Mouse (Mus musculus): ENCODE measurements around the gene Ifitm6. TPM values are rescaled to one million over a fixed set of nuclear protein-coding genes. Genes with fewer than 3 reads are reported as not detected.

Gene Ifitm6
- polyA plus RNA-seq, 1 experiment from 2014 or later = 7.4 TPM

GRCm38 (mm10) chr7:141030390-141030789 is 12.7 kb upstream of the Ifitm6 start:
- WGBS (ENCODE audit: missing documents) = 81% methylated on average over 3 of the region's 3 CpGs
- Histone ChIP-seq H3K27ac (no peak overlapping the region), H3K4me3 (ENCODE audit: inconsistent target) (no peak overlapping the region), H3K79me2 (ENCODE audit: inconsistent target) (no peaks in the 10 kb centered on the region), H3K36me3 (ENCODE audit: inconsistent target) (no peaks in the 10 kb centered on the region)

- no peaks in the 10 kb centered on the region for H3K36me3 ChIP-seq (ENCODE audit: inconsistent target)
- no peak within 1 kb of the TSS for H3K27ac ChIP-seq
- WGBS (ENCODE audit: missing documents) = 100% methylated on average over 2 of the region's 2 CpGs
These were observed 11.1 kb upstream of the Ifitm6 start, which contains the start of gene Gm17387 for GRCm38 (mm10) chr7:141028831-141029230. Gene Gm17387 (plus strand): TSS chr7:141029131.

GRCm38 (mm10) chr7:141026740-141027098 is 9.0 kb upstream of the Ifitm6 start:
- H3K27ac ChIP-seq = no peak overlapping the region
- no peaks in the 10 kb centered on the region for H3K79me2 ChIP-seq (ENCODE audit: inconsistent target)
- 86% methylated on average over 5 of the region's 5 CpGs for WGBS (ENCODE audit: missing documents)
- H3K36me3 ChIP-seq (ENCODE audit: inconsistent target) = no peaks in the 10 kb centered on the region
- no peak overlapping the region for H3K4me3 ChIP-seq (ENCODE audit: inconsistent target)

More at GRCm38 (mm10) chr7:141028831-141029230, 11.1 kb upstream of the Ifitm6 start, which contains the start of gene Gm17387:
- H3K79me2 ChIP-seq (ENCODE audit: inconsistent target) = no peaks in the 10 kb centered on the region
- no peak within 1 kb of the TSS for H3K4me3 ChIP-seq (ENCODE audit: inconsistent target)

GRCm38 (mm10) chr7:141026097-141026739 is 8.5 kb upstream of the Ifitm6 start:
- Histone ChIP-seq H3K36me3 (ENCODE audit: inconsistent target) (no peaks in the 10 kb centered on the region), H3K79me2 (ENCODE audit: inconsistent target) (no peaks in the 10 kb centered on the region), H3K4me3 (ENCODE audit: inconsistent target) (no peak overlapping the region), H3K27ac (peak overlapping the region; percentile 96)
- WGBS (ENCODE audit: missing documents) = 91% methylated on average over 6 of the region's 6 CpGs

GRCm38 (mm10) chr7:141024865-141025838 is 7.4 kb upstream of the Ifitm6 start:
- Histone ChIP-seq H3K27ac (peak overlapping the region; percentile 96), H3K79me2 (ENCODE audit: inconsistent target) (no peaks in the 10 kb centered on the region), H3K4me3 (ENCODE audit: inconsistent target) (no peak overlapping the region), H3K36me3 (ENCODE audit: inconsistent target) (no peaks in the 10 kb centered on the region)
- 56% methylated on average over 4 of the region's 6 CpGs for WGBS (ENCODE audit: missing documents)

GRCm38 (mm10) chr7:141021489-141022449 is 4.0 kb upstream of the Ifitm6 start:
- Histone ChIP-seq H3K79me2 (ENCODE audit: inconsistent target) (no peaks in the 10 kb centered on the region), H3K36me3 (ENCODE audit: inconsistent target) (no peaks in the 10 kb centered on the region), H3K4me3 (ENCODE audit: inconsistent target) (no peak overlapping the region), H3K27ac (peak overlapping the region; percentile 85)
- WGBS (ENCODE audit: missing documents) = 54% methylated on average over 12 of the region's 14 CpGs

GRCm38 (mm10) chr7:141019028-141019427 is 1.3 kb upstream of the Ifitm6 start:
- no peak overlapping the region for H3K4me3 ChIP-seq (ENCODE audit: inconsistent target)
- H3K27ac ChIP-seq = no peak overlapping the region
- 97% methylated on average over 5 of the region's 5 CpGs for WGBS (ENCODE audit: missing documents)
- 0 out of 2 replicates have a peak, but pooled peaks cover 4% of the 10 kb centered on the region for H3K36me3 ChIP-seq (ENCODE audit: inconsistent target)
- H3K79me2 ChIP-seq (ENCODE audit: inconsistent target) = peaks cover 18% of the 10 kb centered on the region

GRCm38 (mm10) chr7:141016707-141017697 is 722 bp downstream of the Ifitm6 start:
- Histone ChIP-seq H3K4me3 (ENCODE audit: inconsistent target) (peak overlapping the region; percentile 43), H3K79me2 (ENCODE audit: inconsistent target) (peaks cover 18% of the 10 kb centered on the region), H3K36me3 (ENCODE audit: inconsistent target) (0 out of 2 replicates have a peak, but pooled peaks cover 4% of the 10 kb centered on the region), H3K27ac (peak overlapping the region; percentile 98)
- 47% methylated on average over 9 of the region's 10 CpGs for whole genome bisulfite sequencing (ENCODE audit: missing documents)

- Histone ChIP-seq H3K4me3 (ENCODE audit: inconsistent target) (no peak overlapping the region), H3K79me2 (ENCODE audit: inconsistent target) (peaks cover 45% of the 10 kb centered on the region), H3K36me3 (ENCODE audit: inconsistent target) (0 out of 2 replicates have a peak, but pooled peaks cover 4% of the 10 kb centered on the region), H3K27ac (peak overlapping the region; percentile 92)
- WGBS (ENCODE audit: missing documents) = 88% methylated on average over 7 of the region's 7 CpGs
These were observed 6.4 kb downstream of the Ifitm6 start for GRCm38 (mm10) chr7:141011238-141011770.

GRCm38 (mm10) chr7:141010593-141010992 is 7.1 kb downstream of the Ifitm6 start, which contains the start of gene Ifitm3:
Gene Ifitm3 (minus strand): TSS chr7:141010770.
- WGBS (ENCODE audit: missing documents) = 5% methylated on average over 10 of the region's 10 CpGs
- peaks cover 37% of the 10 kb centered on the region for H3K79me2 ChIP-seq (ENCODE audit: inconsistent target)
- H3K36me3 ChIP-seq (ENCODE audit: inconsistent target) = 0 out of 2 replicates have a peak, but pooled peaks cover 4% of the 10 kb centered on the region
- H3K4me3 ChIP-seq (ENCODE audit: inconsistent target) = peak within 1 kb of the TSS; percentile 84
- H3K27ac ChIP-seq = peak within 1 kb of the TSS; percentile 92

GRCm38 (mm10) chr7:141009665-141010064 is 8.1 kb downstream of the Ifitm6 start:
- peak overlapping the region; percentile 84 for H3K4me3 ChIP-seq (ENCODE audit: inconsistent target)
- peaks cover 29% of the 10 kb centered on the region for H3K79me2 ChIP-seq (ENCODE audit: inconsistent target)
- WGBS (ENCODE audit: missing documents) = 31% methylated on average over 9 of the region's 9 CpGs
- H3K27ac ChIP-seq = peak overlapping the region; percentile 92
- H3K36me3 ChIP-seq (ENCODE audit: inconsistent target) = 0 out of 2 replicates have a peak, but pooled peaks cover 4% of the 10 kb centered on the region

- peaks cover 29% of the 10 kb centered on the region for H3K79me2 ChIP-seq (ENCODE audit: inconsistent target)
- no peaks in the 10 kb centered on the region for H3K36me3 ChIP-seq (ENCODE audit: inconsistent target)
- peak overlapping the region; percentile 84 for H3K4me3 ChIP-seq (ENCODE audit: inconsistent target)
- H3K27ac ChIP-seq = peak overlapping the region; percentile 92
- 5% methylated on average over 16 of the region's 20 CpGs for WGBS (ENCODE audit: missing documents)
These were observed 8.6 kb downstream of the Ifitm6 start for GRCm38 (mm10) chr7:141008938-141009660.

Data from macrophage (primary cell).